Mouse (Mus musculus) hindbrain, embryonic 15.5 days (tissue): Measurements from ENCODE around the gene Cyp2w1. TPM values are rescaled to one million over a fixed set of nuclear protein-coding genes. Genes with fewer than 3 reads are reported as not detected.

Source experiments
- ATAC-seq: fragments of 200-750 bp; cut with Nextera tagmentation; 2 replicates; pipeline ENCODE4 v1.8.0; 2017; ENCODE audit warnings: low read depth, moderate number of reproducible peaks, moderate TSS enrichment; ENCODE audit not compliant: low FRiP score
- H3K27ac ChIP-seq: fragments of 300-500 bp; sonication (generic); replicated peaks from 2 replicates; pipeline ENCODE4 v1.5.1; 2015; ENCODE audit warnings: mild to moderate bottlenecking, inconsistent platforms
- H3K27me3 ChIP-seq: fragments of 300-500 bp; sonication (generic); 2 replicates; pipeline ENCODE4 v1.6.1; 2015; ENCODE audit warnings: control low read depth, inconsistent platforms
- H3K36me3 ChIP-seq: fragments of 300-500 bp; sonication (generic); 2 replicates; pipeline ENCODE4 v1.6.1; 2015; ENCODE audit warnings: control low read depth, inconsistent platforms
- H3K4me1 ChIP-seq: fragments of 300-500 bp; sonication (generic); replicated peaks from 2 replicates; pipeline ENCODE4 v1.6.1; 2015; ENCODE audit warnings: control low read depth, inconsistent platforms
- H3K4me2 ChIP-seq: fragments of 300-500 bp; sonication (generic); 2 replicates; pipeline ENCODE4 v1.6.1; 2015; ENCODE audit warnings: moderate library complexity, mild to moderate bottlenecking, inconsistent platforms
- H3K4me3 ChIP-seq: fragments of 300-500 bp; sonication (generic); 2 replicates; pipeline ENCODE4 v1.5.1; 2015; ENCODE audit warnings: mild to moderate bottlenecking, inconsistent platforms
- H3K9ac ChIP-seq: fragments of 300-500 bp; sonication (generic); 2 replicates; pipeline ENCODE4 v1.6.1; 2015; ENCODE audit warnings: inconsistent platforms
- H3K9me3 ChIP-seq: fragments of 300-500 bp; sonication (generic); 2 replicates; pipeline ENCODE4 v1.6.1; 2016; ENCODE audit warnings: control low read depth, inconsistent platforms
- WGBS: fragments of 180-500 bp; shearing (Covaris S2); methylation state at CpG from one replicate; pipeline ENCODE4 v1.1.7; 2015; 5-methylcytosine and 5-hydroxymethylcytosine counted together
- polyA plus RNA-seq: library from polyadenylated mRNA; unstranded; fragments of >200 nt; fragmentation: Nextera tagmentation; extraction: Ambion mirVana; gene quantifications from 2 replicates; pipeline ENCODE4 v1.2.1, GENCODE M21; 2015

Cyp2w1 gene
- polyA plus RNA-seq, 1 experiment from 2014 or later: not detected

GRCm38 (mm10) chr5:139351628-139352027 is 789 bp upstream of the Cyp2w1 start:
- Histone ChIP-seq H3K4me1 (no peaks in the 10 kb centered on the region), H3K4me2 (no peak overlapping the region), H3K9me3 (no peaks in the 10 kb centered on the region), H3K9ac (no peak overlapping the region), H3K27me3 (0 out of 2 replicates have a peak, but pooled peaks cover 7% of the 10 kb centered on the region), H3K36me3 (no peaks in the 10 kb centered on the region), H3K27ac (no peak overlapping the region), H3K4me3 (no peak overlapping the region)
- no peak for ATAC-seq
- WGBS: 38% methylated on average over 8 of the region's 8 CpGs

GRCm38 (mm10) chr5:139353496-139353895 is 1.1 kb downstream of the Cyp2w1 start:
- H3K4me3 ChIP-seq: no peak overlapping the region
- no peaks in the 10 kb centered on the region for H3K9me3 ChIP-seq
- no peak overlapping the region for H3K27ac ChIP-seq
- ATAC-seq: no peak
- no peaks in the 10 kb centered on the region for H3K36me3 ChIP-seq
- H3K27me3 ChIP-seq: 0 out of 2 replicates have a peak, but pooled peaks cover 7% of the 10 kb centered on the region
- H3K4me1 ChIP-seq: no peaks in the 10 kb centered on the region
- H3K9ac ChIP-seq: no peak overlapping the region
- H3K4me2 ChIP-seq: no peak overlapping the region
- WGBS: 55% methylated on average over 10 of the region's 10 CpGs

GRCm38 (mm10) chr5:139353946-139354345 is 1.5 kb downstream of the Cyp2w1 start:
- H3K36me3 ChIP-seq: no peaks in the 10 kb centered on the region
- no peak overlapping the region for H3K4me3 ChIP-seq
- H3K4me2 ChIP-seq: no peak overlapping the region
- ATAC-seq: no peak
- no peaks in the 10 kb centered on the region for H3K9me3 ChIP-seq
- no peaks in the 10 kb centered on the region for H3K4me1 ChIP-seq
- no peak overlapping the region for H3K9ac ChIP-seq
- no peak overlapping the region for H3K27ac ChIP-seq
- H3K27me3 ChIP-seq: 0 out of 2 replicates have a peak, but pooled peaks cover 7% of the 10 kb centered on the region
- WGBS: 84% methylated on average over 11 of the region's 11 CpGs

GRCm38 (mm10) chr5:139355235-139355772 is 2.9 kb downstream of the Cyp2w1 start:
- H3K27me3 ChIP-seq: 0 out of 2 replicates have a peak, but pooled peaks cover 7% of the 10 kb centered on the region
- no peak for ATAC-seq
- no peaks in the 10 kb centered on the region for H3K36me3 ChIP-seq
- H3K9me3 ChIP-seq: no peaks in the 10 kb centered on the region
- H3K4me2 ChIP-seq: no peak overlapping the region
- 38% methylated on average over 19 of the region's 19 CpGs for WGBS
- H3K4me3 ChIP-seq: no peak overlapping the region
- H3K4me1 ChIP-seq: no peaks in the 10 kb centered on the region
- H3K9ac ChIP-seq: no peak overlapping the region
- no peak overlapping the region for H3K27ac ChIP-seq

GRCm38 (mm10) chr5:139358653-139359052 is 6.2 kb downstream of the Cyp2w1 start:
- Histone ChIP-seq H3K4me2 (no peak overlapping the region), H3K36me3 (no peaks in the 10 kb centered on the region), H3K9me3 (no peaks in the 10 kb centered on the region), H3K27ac (no peak overlapping the region), H3K4me1 (no peaks in the 10 kb centered on the region), H3K9ac (no peak overlapping the region), H3K4me3 (no peak overlapping the region), H3K27me3 (no peaks in the 10 kb centered on the region)
- ATAC-seq: no peak
- WGBS: 95% methylated on average over 2 of the region's 2 CpGs

GRCm38 (mm10) chr5:139359244-139359643 is 6.8 kb downstream of the Cyp2w1 start:
- H3K27ac ChIP-seq: no peak overlapping the region
- H3K9ac ChIP-seq: no peak overlapping the region
- H3K36me3 ChIP-seq: no peaks in the 10 kb centered on the region
- no peak for ATAC-seq
- H3K4me1 ChIP-seq: peaks cover under 1% of the 10 kb centered on the region
- 90% methylated on average over 5 of the region's 5 CpGs for WGBS
- no peak overlapping the region for H3K4me2 ChIP-seq
- no peak overlapping the region for H3K4me3 ChIP-seq
- H3K9me3 ChIP-seq: no peaks in the 10 kb centered on the region
- H3K27me3 ChIP-seq: no peaks in the 10 kb centered on the region

- no peaks in the 10 kb centered on the region for H3K9me3 ChIP-seq
- H3K9ac ChIP-seq: no peak overlapping the region
- no peaks in the 10 kb centered on the region for H3K27me3 ChIP-seq
- H3K4me1 ChIP-seq: peaks cover 14% of the 10 kb centered on the region
- WGBS: 69% methylated on average over 7 of the region's 7 CpGs
- no peak overlapping the region for H3K4me2 ChIP-seq
- ATAC-seq: no peak
- no peak overlapping the region for H3K27ac ChIP-seq
- no peak overlapping the region for H3K4me3 ChIP-seq
- H3K36me3 ChIP-seq: no peaks in the 10 kb centered on the region
Measured at GRCm38 (mm10) chr5:139363858-139364257, 11.4 kb downstream of the Cyp2w1 start.

GRCm38 (mm10) chr5:139364260-139364910 is 12.0 kb downstream of the Cyp2w1 start:
- 42% methylated on average over 12 of the region's 12 CpGs for WGBS
- 0 out of 2 replicates have a peak overlapping the region, but pooled peaks have one; percentile 1 for H3K27ac ChIP-seq
- no peaks in the 10 kb centered on the region for H3K36me3 ChIP-seq
- no peak overlapping the region for H3K9ac ChIP-seq
- H3K27me3 ChIP-seq: no peaks in the 10 kb centered on the region
- H3K4me1 ChIP-seq: peaks cover 15% of the 10 kb centered on the region
- no peak overlapping the region for H3K4me2 ChIP-seq
- H3K4me3 ChIP-seq: no peak overlapping the region
- no peaks in the 10 kb centered on the region for H3K9me3 ChIP-seq
- peak; percentile 55; the same call in 1 of the 2 replicates for ATAC-seq

- WGBS: 34% methylated on average over 5 of the region's 5 CpGs
- Histone ChIP-seq H3K4me1 (peaks cover 15% of the 10 kb centered on the region), H3K27me3 (no peaks in the 10 kb centered on the region), H3K9me3 (no peaks in the 10 kb centered on the region), H3K27ac (peak overlapping the region; percentile 47; the same call in 1 of the 2 replicates), H3K4me2 (no peak overlapping the region), H3K9ac (no peak overlapping the region), H3K4me3 (no peak overlapping the region), H3K36me3 (no peaks in the 10 kb centered on the region)
- peak; percentile 23; the same call in 1 of the 2 replicates for ATAC-seq
Measured at GRCm38 (mm10) chr5:139364911-139365571, 12.6 kb downstream of the Cyp2w1 start.

GRCm38 (mm10) chr5:139365827-139366226 is 13.4 kb downstream of the Cyp2w1 start:
- H3K27ac ChIP-seq: no peak overlapping the region
- no peak overlapping the region for H3K9ac ChIP-seq
- no peaks in the 10 kb centered on the region for H3K36me3 ChIP-seq
- 74% methylated on average over 1 of the region's 1 CpGs for WGBS
- H3K27me3 ChIP-seq: no peaks in the 10 kb centered on the region
- no peak overlapping the region for H3K4me2 ChIP-seq
- ATAC-seq: no peak
- H3K4me3 ChIP-seq: no peak overlapping the region
- H3K4me1 ChIP-seq: peaks cover 23% of the 10 kb centered on the region
- H3K9me3 ChIP-seq: no peaks in the 10 kb centered on the region

- Histone ChIP-seq H3K9me3 (no peaks in the 10 kb centered on the region), H3K9ac (no peak overlapping the region), H3K4me1 (peaks cover 30% of the 10 kb centered on the region), H3K4me2 (no peak overlapping the region), H3K4me3 (no peak overlapping the region), H3K36me3 (no peaks in the 10 kb centered on the region), H3K27ac (no peak overlapping the region), H3K27me3 (no peaks in the 10 kb centered on the region)
- no peak for ATAC-seq
- 73% methylated on average over 11 of the region's 11 CpGs for WGBS
Measured at GRCm38 (mm10) chr5:139366484-139366883, 14.1 kb downstream of the Cyp2w1 start.

GRCm38 (mm10) chr5:139367884-139368458 is 15.6 kb downstream of the Cyp2w1 start:
- Histone ChIP-seq H3K9me3 (no peaks in the 10 kb centered on the region), H3K4me1 (peaks cover 42% of the 10 kb centered on the region), H3K27me3 (no peaks in the 10 kb centered on the region), H3K4me3 (no peak overlapping the region), H3K27ac (no peak overlapping the region), H3K36me3 (no peaks in the 10 kb centered on the region), H3K4me2 (no peak overlapping the region), H3K9ac (no peak overlapping the region)
- 92% methylated on average over 4 of the region's 4 CpGs for WGBS
- ATAC-seq: no peak
